Mouse (Mus musculus) olfactory bulb, adult 2 months (tissue): ENCODE data around the gene Lhfpl5.

Experiments used
- CTCF ChIP-seq: fragments of 200-500 bp; IDR thresholded peaks from 2 replicates; pipeline ENCODE4 v1.5.1; 2012; ENCODE audit warnings: low read depth, mild to moderate bottlenecking, low read length, moderate library complexity; ENCODE audit not compliant: insufficient read depth
- POLR2A ChIP-seq: fragments of 200-500 bp; IDR thresholded peaks from 2 replicates; pipeline ENCODE4 v1.6.1; 2012; ENCODE audit warnings: mild to moderate bottlenecking, low read depth, low read length, moderate library complexity; ENCODE audit not compliant: insufficient read depth

- TF ChIP-seq CTCF: no peak
- no peak for TF ChIP-seq POLR2A
Observed at GRCm38 (mm10) chr17:28549111-28549510, 26.3 kb upstream of the Lhfpl5 start, which contains the start of gene Clpsl2.
